Mouse (Mus musculus): ENCODE results near the gene Cped1. TPM values are rescaled to one million over a fixed set of nuclear protein-coding genes. Genes with fewer than 3 reads are reported as not detected.
A peak's percentile ranks its signal among the peaks of the same experiment; 100 is the strongest.

Cped1 gene
- polyA plus RNA-seq, 1 experiment from 2014 or later: 3.2 TPM

GRCm38 (mm10) chr6:21981114-21981513 lies 4.6 kb upstream of the Cped1 start:
- H3K9ac ChIP-seq (replicated peaks; ENCODE audit: low read depth, low read length): no peak overlapping the region
- WGBS: 91% methylated on average over 1 of the region's 1 CpGs
- no peaks in the 10 kb centered on the region for H3K36me3 ChIP-seq (ENCODE audit: control insufficient read depth, insufficient read depth)
- no peak overlapping the region for H3K4me3 ChIP-seq (replicated peaks; ENCODE audit: low read length)
- H3K9me3 ChIP-seq (ENCODE audit: control insufficient read depth, low read length): no peaks in the 10 kb centered on the region
- no peak overlapping the region for H3K27ac ChIP-seq (ENCODE audit: low read length)
- peaks cover 11% of the 10 kb centered on the region for H3K4me1 ChIP-seq (replicated peaks; ENCODE audit: control insufficient read depth, insufficient read depth, low read length)
- no peak overlapping the region for H3K4me2 ChIP-seq (ENCODE audit: low read length)
- peaks cover 5% of the 10 kb centered on the region; the same call in 1 of the 2 replicates for H3K27me3 ChIP-seq (replicated peaks; ENCODE audit: control insufficient read depth, insufficient read depth, low read length)
- no peak for ATAC-seq

GRCm38 (mm10) chr6:21984990-21985731 lies 555 bp upstream of the Cped1 start:
- H3K9me3 ChIP-seq (ENCODE audit: control insufficient read depth, low read length): no peaks in the 10 kb centered on the region
- peaks cover 15% of the 10 kb centered on the region for H3K4me1 ChIP-seq (replicated peaks; ENCODE audit: control insufficient read depth, insufficient read depth, low read length)
- peak; percentile 38; the same call in 1 of the 2 replicates for ATAC-seq
- no peak overlapping the region for H3K27ac ChIP-seq (ENCODE audit: low read length)
- peak overlapping the region; percentile 53 for H3K9ac ChIP-seq (replicated peaks; ENCODE audit: low read depth, low read length)
- no peaks in the 10 kb centered on the region for H3K36me3 ChIP-seq (ENCODE audit: control insufficient read depth, insufficient read depth)
- H3K4me3 ChIP-seq (replicated peaks; ENCODE audit: low read length): peak overlapping the region; percentile 52
- H3K4me2 ChIP-seq (ENCODE audit: low read length): peak overlapping the region; percentile 98
- H3K27me3 ChIP-seq (replicated peaks; ENCODE audit: control insufficient read depth, insufficient read depth, low read length): peaks cover 12% of the 10 kb centered on the region
- 8% methylated on average over 16 of the region's 16 CpGs for WGBS

GRCm38 (mm10) chr6:21986660-21987331 lies 1.1 kb downstream of the Cped1 start:
- Histone ChIP-seq H3K27ac (ENCODE audit: low read length) (no peak overlapping the region), H3K9ac (replicated peaks; ENCODE audit: low read depth, low read length) (no peak overlapping the region), H3K36me3 (ENCODE audit: control insufficient read depth, insufficient read depth) (no peaks in the 10 kb centered on the region), H3K4me1 (replicated peaks; ENCODE audit: control insufficient read depth, insufficient read depth, low read length) (peaks cover 15% of the 10 kb centered on the region), H3K9me3 (ENCODE audit: control insufficient read depth, low read length) (no peaks in the 10 kb centered on the region), H3K4me3 (replicated peaks; ENCODE audit: low read length) (peak overlapping the region; percentile 52), H3K4me2 (ENCODE audit: low read length) (peak overlapping the region; percentile 98), H3K27me3 (replicated peaks; ENCODE audit: control insufficient read depth, insufficient read depth, low read length) (peaks cover 12% of the 10 kb centered on the region)
- WGBS: 14% methylated on average over 24 of the region's 24 CpGs
- no peak for ATAC-seq

- no peak for ATAC-seq
- no peak overlapping the region for H3K27ac ChIP-seq (ENCODE audit: low read length)
- 92% methylated on average over 2 of the region's 2 CpGs for WGBS
Observed at GRCm38 (mm10) chr6:21987554-21987953, 1.8 kb downstream of the Cped1 start.

GRCm38 (mm10) chr6:21988296-21988695 lies 2.6 kb downstream of the Cped1 start:
- peaks cover 12% of the 10 kb centered on the region for H3K27me3 ChIP-seq (replicated peaks; ENCODE audit: control insufficient read depth, insufficient read depth, low read length)
- no peaks in the 10 kb centered on the region for H3K9me3 ChIP-seq (ENCODE audit: control insufficient read depth, low read length)
- no peak overlapping the region for H3K27ac ChIP-seq (ENCODE audit: low read length)
- no peak overlapping the region for H3K4me3 ChIP-seq (replicated peaks; ENCODE audit: low read length)
- no peak overlapping the region for H3K9ac ChIP-seq (replicated peaks; ENCODE audit: low read depth, low read length)
- no peak overlapping the region for H3K4me2 ChIP-seq (ENCODE audit: low read length)
- peaks cover 15% of the 10 kb centered on the region for H3K4me1 ChIP-seq (replicated peaks; ENCODE audit: control insufficient read depth, insufficient read depth, low read length)
- no peaks in the 10 kb centered on the region for H3K36me3 ChIP-seq (ENCODE audit: control insufficient read depth, insufficient read depth)
- ATAC-seq: no peak
- WGBS: 89% methylated on average over 5 of the region's 5 CpGs

More at GRCm38 (mm10) chr6:21987554-21987953, 1.8 kb downstream of the Cped1 start:
- Histone ChIP-seq H3K4me2 (ENCODE audit: low read length) (no peak overlapping the region), H3K4me1 (replicated peaks; ENCODE audit: control insufficient read depth, insufficient read depth, low read length) (peaks cover 15% of the 10 kb centered on the region), H3K27me3 (replicated peaks; ENCODE audit: control insufficient read depth, insufficient read depth, low read length) (peaks cover 12% of the 10 kb centered on the region), H3K9me3 (ENCODE audit: control insufficient read depth, low read length) (no peaks in the 10 kb centered on the region), H3K4me3 (replicated peaks; ENCODE audit: low read length) (no peak overlapping the region), H3K36me3 (ENCODE audit: control insufficient read depth, insufficient read depth) (no peaks in the 10 kb centered on the region), H3K9ac (replicated peaks; ENCODE audit: low read depth, low read length) (no peak overlapping the region)

GRCm38 (mm10) chr6:21989081-21989480 lies 3.4 kb downstream of the Cped1 start:
- no peak overlapping the region for H3K4me3 ChIP-seq (replicated peaks; ENCODE audit: low read length)
- no peaks in the 10 kb centered on the region for H3K9me3 ChIP-seq (ENCODE audit: control insufficient read depth, low read length)
- ATAC-seq: no peak
- H3K9ac ChIP-seq (replicated peaks; ENCODE audit: low read depth, low read length): no peak overlapping the region
- no peak overlapping the region for H3K4me2 ChIP-seq (ENCODE audit: low read length)
- H3K27me3 ChIP-seq (replicated peaks; ENCODE audit: control insufficient read depth, insufficient read depth, low read length): peaks cover 12% of the 10 kb centered on the region
- no peak overlapping the region for H3K27ac ChIP-seq (ENCODE audit: low read length)
- H3K36me3 ChIP-seq (ENCODE audit: control insufficient read depth, insufficient read depth): no peaks in the 10 kb centered on the region
- WGBS: 75% methylated on average over 4 of the region's 4 CpGs
- peaks cover 15% of the 10 kb centered on the region for H3K4me1 ChIP-seq (replicated peaks; ENCODE audit: control insufficient read depth, insufficient read depth, low read length)

GRCm38 (mm10) chr6:21990181-21991135 lies 4.7 kb downstream of the Cped1 start:
- Histone ChIP-seq H3K4me1 (replicated peaks; ENCODE audit: control insufficient read depth, insufficient read depth, low read length) (peaks cover 13% of the 10 kb centered on the region), H3K9ac (replicated peaks; ENCODE audit: low read depth, low read length) (no peak overlapping the region), H3K27ac (ENCODE audit: low read length) (no peak overlapping the region), H3K4me3 (replicated peaks; ENCODE audit: low read length) (no peak overlapping the region), H3K9me3 (ENCODE audit: control insufficient read depth, low read length) (no peaks in the 10 kb centered on the region), H3K36me3 (ENCODE audit: control insufficient read depth, insufficient read depth) (no peaks in the 10 kb centered on the region), H3K4me2 (ENCODE audit: low read length) (no peak overlapping the region), H3K27me3 (replicated peaks; ENCODE audit: control insufficient read depth, insufficient read depth, low read length) (peaks cover 12% of the 10 kb centered on the region)
- no peak for ATAC-seq
- WGBS: 66% methylated on average over 9 of the region's 9 CpGs

- ATAC-seq: no peak
- no peak overlapping the region for H3K9ac ChIP-seq (replicated peaks; ENCODE audit: low read depth, low read length)
- 91% methylated on average over 4 of the region's 4 CpGs for WGBS
- no peak overlapping the region for H3K4me3 ChIP-seq (replicated peaks; ENCODE audit: low read length)
- H3K4me1 ChIP-seq (replicated peaks; ENCODE audit: control insufficient read depth, insufficient read depth, low read length): peaks cover 6% of the 10 kb centered on the region
- H3K27me3 ChIP-seq (replicated peaks; ENCODE audit: control insufficient read depth, insufficient read depth, low read length): peaks cover 7% of the 10 kb centered on the region
- no peak overlapping the region for H3K4me2 ChIP-seq (ENCODE audit: low read length)
- H3K36me3 ChIP-seq (ENCODE audit: control insufficient read depth, insufficient read depth): no peaks in the 10 kb centered on the region
- H3K9me3 ChIP-seq (ENCODE audit: control insufficient read depth, low read length): no peaks in the 10 kb centered on the region
- no peak overlapping the region for H3K27ac ChIP-seq (ENCODE audit: low read length)
Observed at GRCm38 (mm10) chr6:21991151-21991550, 5.4 kb downstream of the Cped1 start.

GRCm38 (mm10) chr6:21993070-21993469 lies 7.4 kb downstream of the Cped1 start:
- no peak overlapping the region for H3K9ac ChIP-seq (replicated peaks; ENCODE audit: low read depth, low read length)
- no peaks in the 10 kb centered on the region for H3K36me3 ChIP-seq (ENCODE audit: control insufficient read depth, insufficient read depth)
- no peaks in the 10 kb centered on the region for H3K27me3 ChIP-seq (replicated peaks; ENCODE audit: control insufficient read depth, insufficient read depth, low read length)
- H3K4me3 ChIP-seq (replicated peaks; ENCODE audit: low read length): no peak overlapping the region
- no peak for ATAC-seq
- H3K4me1 ChIP-seq (replicated peaks; ENCODE audit: control insufficient read depth, insufficient read depth, low read length): no peaks in the 10 kb centered on the region
- no peaks in the 10 kb centered on the region for H3K9me3 ChIP-seq (ENCODE audit: control insufficient read depth, low read length)
- no peak overlapping the region for H3K4me2 ChIP-seq (ENCODE audit: low read length)
- 86% methylated on average over 2 of the region's 2 CpGs for WGBS
- H3K27ac ChIP-seq (ENCODE audit: low read length): no peak overlapping the region

Measured in forebrain, embryonic 16.5 days (tissue).